Mouse (Mus musculus): Measurements from ENCODE around the gene Atp2a2.
"Not testable (repeated sequence)": the region's sequence is repeated elsewhere in the genome, so short reads cannot be mapped to it uniquely, and the experiment has no call there.

Atp2a2 gene

GRCm38 (mm10) chr5:122494449-122494848 lies 7.6 kb downstream of the Atp2a2 start:
- DNase-seq (ENCODE audit: low read depth): no peak

GRCm38 (mm10) chr5:122493035-122493434 lies 9.0 kb downstream of the Atp2a2 start:
- no peak for DNase-seq (ENCODE audit: low read depth)

- DNase-seq (ENCODE audit: low read depth): no peak
Observed at GRCm38 (mm10) chr5:122491385-122491784, 10.6 kb downstream of the Atp2a2 start.

GRCm38 (mm10) chr5:122490148-122490547 lies 11.9 kb downstream of the Atp2a2 start:
- no peak for DNase-seq (ENCODE audit: low read depth)

- no peak for DNase-seq (ENCODE audit: low read depth)
Observed at GRCm38 (mm10) chr5:122487825-122488224, 14.2 kb downstream of the Atp2a2 start.

- not testable (repeated sequence) for DNase-seq (ENCODE audit: low read depth)
Observed at GRCm38 (mm10) chr5:122486243-122486642, 15.8 kb downstream of the Atp2a2 start.

GRCm38 (mm10) chr5:122482733-122483391 lies 19.2 kb downstream of the Atp2a2 start:
- no peak for DNase-seq (ENCODE audit: low read depth)

- no peak for DNase-seq (ENCODE audit: low read depth)
Observed at GRCm38 (mm10) chr5:122481844-122482243, 20.2 kb downstream of the Atp2a2 start.

GRCm38 (mm10) chr5:122479131-122479530 lies 22.9 kb downstream of the Atp2a2 start:
- DNase-seq (ENCODE audit: low read depth): no peak

- no peak for DNase-seq (ENCODE audit: low read depth)
Observed at GRCm38 (mm10) chr5:122477492-122477891, 24.5 kb downstream of the Atp2a2 start.

GRCm38 (mm10) chr5:122476078-122476477 lies 25.9 kb downstream of the Atp2a2 start:
- no peak for DNase-seq (ENCODE audit: low read depth)

- no peak for DNase-seq (ENCODE audit: low read depth)
Observed at GRCm38 (mm10) chr5:122474643-122475363, 27.2 kb downstream of the Atp2a2 start.

- no peak for DNase-seq (ENCODE audit: low read depth)
Observed at GRCm38 (mm10) chr5:122471658-122472057, 30.4 kb downstream of the Atp2a2 start.

GRCm38 (mm10) chr5:122461431-122461830 lies 40.6 kb downstream of the Atp2a2 start:
- DNase-seq (ENCODE audit: low read depth): no peak

GRCm38 (mm10) chr5:122460656-122461055 lies 41.4 kb downstream of the Atp2a2 start:
- DNase-seq (ENCODE audit: low read depth): no peak

GRCm38 (mm10) chr5:122459335-122459734 lies 42.7 kb downstream of the Atp2a2 start:
- no peak for DNase-seq (ENCODE audit: low read depth)

- DNase-seq (ENCODE audit: low read depth): no peak
Observed at GRCm38 (mm10) chr5:122458066-122458465, 44.0 kb downstream of the Atp2a2 start.

GRCm38 (mm10) chr5:122457054-122457453 lies 45.0 kb downstream of the Atp2a2 start:
- not testable (repeated sequence) for DNase-seq (ENCODE audit: low read depth)

GRCm38 (mm10) chr5:122455584-122455983 lies 46.4 kb downstream of the Atp2a2 start:
- no peak for DNase-seq (ENCODE audit: low read depth)

- no peak for DNase-seq (ENCODE audit: low read depth)
Observed at GRCm38 (mm10) chr5:122454883-122455282, 47.1 kb downstream of the Atp2a2 start.

GRCm38 (mm10) chr5:122454442-122454841 lies 47.6 kb downstream of the Atp2a2 start:
- no peak for DNase-seq (ENCODE audit: low read depth)

GRCm38 (mm10) chr5:122453188-122453587 lies 48.8 kb downstream of the Atp2a2 start:
- no peak for DNase-seq (ENCODE audit: low read depth)

GRCm38 (mm10) chr5:122452194-122452593 lies 49.8 kb downstream of the Atp2a2 start:
- no peak for DNase-seq (ENCODE audit: low read depth)

GRCm38 (mm10) chr5:122451324-122451723 lies 50.7 kb downstream of the Atp2a2 start:
- DNase-seq (ENCODE audit: low read depth): no peak

All from c-Kit-positive CD71-negative TER-119-negative erythroid progenitor cells, embryonic 14.5 days (primary cell).